Mouse (Mus musculus) brain, embryonic 14.5 days (tissue): ENCODE measurements around the gene Gm15155. TPM values are rescaled to one million over a fixed set of nuclear protein-coding genes. Genes with fewer than 3 reads are reported as not detected.

Experiments used
- DNase-seq: peaks from one replicate; pipeline ENCODE4 v3.0.0-alpha.2; 2011; ENCODE audit warnings: low read depth
- CTCF ChIP-seq: fragments of 200-500 bp; IDR thresholded peaks from 2 replicates; pipeline ENCODE4 v1.5.1; 2012; ENCODE audit warnings: inconsistent platforms, mild to moderate bottlenecking, moderate library complexity, borderline replicate concordance; ENCODE audit not compliant: insufficient read depth, insufficient read length; ENCODE audit errors: extremely low read depth
- POLR2A ChIP-seq: fragments of 200-500 bp; IDR thresholded peaks from 2 replicates; pipeline ENCODE4 v1.6.1; 2012; ENCODE audit warnings: mild to moderate bottlenecking, inconsistent platforms, borderline replicate concordance; ENCODE audit not compliant: poor library complexity, insufficient read depth, insufficient read length, severe bottlenecking; ENCODE audit errors: extremely low read depth
- polyA plus RNA-seq: library from polyadenylated mRNA; depleted of rRNA; stranded (reverse); fragments of >200 nt; gene quantifications from 2 replicates; pipeline ENCODE4 v1.2.3, GENCODE M21; 2012; rRNA removed

The Gm15155 gene
- not detected in 2 replicates for polyA plus RNA-seq

- DNase-seq, result peak; percentile 50
- TF ChIP-seq CTCF, result no peak
- no peak for TF ChIP-seq POLR2A
Measured at GRCm38 (mm10) chrX:155624341-155624841, at the start of gene Gm15155. Gm15155 (plus strand) TSS chrX:155624741.

GRCm38 (mm10) chrX:155579791-155580190 is 44.8 kb upstream of the Gm15155 start:
- TF ChIP-seq CTCF, result no peak
- no peak for TF ChIP-seq POLR2A

DNA sequence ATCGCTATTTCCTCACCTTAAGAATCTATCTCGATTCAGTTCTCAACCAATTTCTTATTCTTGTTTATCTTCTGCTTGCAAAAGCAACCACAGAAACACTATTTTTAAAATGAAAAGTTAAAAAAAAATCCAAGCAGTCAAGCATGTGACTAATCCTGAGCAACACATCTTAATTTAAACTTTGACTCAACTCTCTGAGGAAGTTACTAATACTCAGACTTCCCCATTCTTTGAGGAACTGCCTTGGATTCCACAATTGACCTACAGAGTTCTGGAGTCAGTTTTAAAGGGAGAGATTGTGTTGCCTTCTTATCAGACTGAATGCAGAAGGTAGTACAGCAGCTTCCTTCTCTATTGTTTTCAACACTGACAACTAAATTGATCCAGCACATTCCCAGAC is 40.0 kb upstream of the Gm15155 start:
- TF ChIP-seq POLR2A (no peak), CTCF (no peak)
- DNase-seq, result no peak

More at GRCm38 (mm10) chrX:155579791-155580190, 44.8 kb upstream of the Gm15155 start:
- DNase-seq, result no peak

- no peak for DNase-seq
- TF ChIP-seq POLR2A (no peak), CTCF (no peak)
Measured at GRCm38 (mm10) chrX:155591490-155591889, 33.1 kb upstream of the Gm15155 start.

GRCm38 (mm10) chrX:155592467-155592866 is 32.1 kb upstream of the Gm15155 start:
- DNase-seq, result no peak
- no peak for TF ChIP-seq CTCF
- TF ChIP-seq POLR2A, result no peak

DNA sequence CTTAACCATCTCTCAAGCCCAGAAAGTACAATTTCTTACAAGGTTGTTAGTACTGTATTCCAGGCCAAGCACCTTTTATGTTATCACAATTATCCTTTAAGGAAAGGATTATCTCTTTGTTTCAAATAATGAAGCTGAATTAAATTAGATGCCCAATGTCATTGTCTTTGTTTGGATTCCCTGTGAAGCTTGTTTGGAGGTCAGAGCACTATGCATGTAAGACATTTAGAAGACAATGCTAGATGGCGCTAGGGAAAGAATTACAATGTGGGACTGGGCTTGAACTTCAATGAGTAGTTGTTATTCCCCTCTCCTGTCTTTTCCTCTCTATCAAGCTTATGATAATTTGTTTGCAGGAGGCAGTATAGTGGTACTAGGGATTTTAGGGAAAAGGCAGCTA is 29.9 kb upstream of the Gm15155 start:
- no peak for DNase-seq
- TF ChIP-seq POLR2A, result no peak
- TF ChIP-seq CTCF, result no peak

GRCm38 (mm10) chrX:155596390-155596789 is 28.2 kb upstream of the Gm15155 start:
- TF ChIP-seq CTCF (no peak), POLR2A (no peak)
- DNase-seq, result no peak

DNA sequence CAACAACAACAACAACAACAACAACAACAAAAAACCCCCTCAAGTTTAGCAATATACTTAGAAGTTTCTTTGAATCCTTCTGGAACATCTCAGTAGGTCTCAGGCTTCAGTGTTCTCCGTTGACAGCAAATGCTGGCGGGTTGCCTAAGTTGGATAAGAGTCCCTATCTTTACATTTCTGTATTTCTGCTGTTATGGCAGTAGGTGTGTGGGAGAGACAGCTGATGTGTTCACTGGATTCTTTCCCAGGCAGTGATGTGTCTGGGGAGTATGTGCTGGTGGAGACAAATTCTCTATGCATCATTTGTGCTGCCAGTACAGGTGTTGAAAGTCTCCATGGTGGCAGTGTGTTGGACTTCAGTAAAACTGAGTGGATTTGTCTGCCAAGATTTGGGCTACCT is 23.3 kb upstream of the Gm15155 start:
- no peak for TF ChIP-seq POLR2A
- no peak for TF ChIP-seq CTCF
- no peak for DNase-seq

DNA sequence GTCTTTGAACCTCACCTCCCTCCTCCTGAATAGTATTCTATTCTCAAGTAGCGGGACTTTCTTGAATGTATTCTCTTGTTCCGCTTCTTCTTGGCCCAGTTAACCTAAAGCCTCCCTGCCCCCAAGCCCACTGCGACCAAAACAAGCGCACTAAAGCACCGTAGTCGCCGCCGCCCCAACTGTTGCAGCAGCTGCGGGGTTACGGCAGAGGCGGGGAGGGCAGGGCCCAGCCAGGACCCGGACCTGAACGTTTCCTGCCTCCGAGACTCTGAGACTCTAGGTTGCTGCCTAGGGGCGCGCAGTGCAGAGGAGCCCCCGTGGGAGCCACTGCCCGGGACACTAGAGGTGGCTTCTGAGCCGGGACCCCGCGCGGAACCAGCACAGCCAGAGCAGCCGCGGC is 2.0 kb upstream of the Gm15155 start:
- TF ChIP-seq POLR2A (no peak), CTCF (no peak)
- DNase-seq, result no peak

DNA sequence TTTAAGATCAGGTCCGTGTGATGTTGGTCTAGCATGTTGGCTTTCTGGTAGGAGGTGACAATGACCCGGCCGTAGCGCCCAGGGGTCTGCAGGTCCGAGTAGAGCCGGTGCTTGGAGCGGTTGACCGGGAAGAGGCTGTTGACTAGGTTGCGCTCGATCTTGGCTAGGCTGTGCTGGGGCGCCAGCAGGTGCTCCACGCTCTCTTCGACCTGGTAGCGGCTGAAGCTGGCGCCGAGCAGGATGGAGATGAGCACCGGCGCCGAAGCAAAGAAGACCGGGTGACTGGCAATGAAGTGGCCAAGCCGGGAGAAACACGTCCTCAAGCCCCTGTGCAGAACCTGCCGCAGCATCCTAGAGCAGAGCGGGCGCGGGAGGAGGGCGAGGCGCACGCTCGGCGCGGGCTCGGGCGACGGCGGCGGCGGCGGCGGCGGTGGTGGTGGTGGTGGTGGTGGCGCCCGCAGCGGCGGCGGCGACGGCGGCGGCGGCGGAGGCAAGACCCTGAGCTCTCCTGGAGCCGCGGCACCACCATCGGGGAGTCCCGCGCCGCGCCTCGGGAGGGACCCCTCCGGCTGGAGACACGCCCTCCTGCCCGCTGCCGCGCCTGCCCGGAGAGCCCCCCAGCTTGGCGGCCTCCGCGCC is 1.5 kb upstream of the Gm15155 start:
- TF ChIP-seq CTCF (no peak), POLR2A (no peak)
- DNase-seq, result peak; percentile 48

GRCm38 (mm10) chrX:155623701-155624281 is 750 bp upstream of the Gm15155 start, which contains the start of gene Ptchd1:
Ptchd1 (minus strand) TSS chrX:155623814.
- peak; percentile 55 for DNase-seq
- TF ChIP-seq POLR2A, result no peak
- no peak for TF ChIP-seq CTCF

GRCm38 (mm10) chrX:155624895-155625294 is 354 bp downstream of the Gm15155 start:
- TF ChIP-seq CTCF (no peak), POLR2A (no peak)
- peak; percentile 10 for DNase-seq

DNA sequence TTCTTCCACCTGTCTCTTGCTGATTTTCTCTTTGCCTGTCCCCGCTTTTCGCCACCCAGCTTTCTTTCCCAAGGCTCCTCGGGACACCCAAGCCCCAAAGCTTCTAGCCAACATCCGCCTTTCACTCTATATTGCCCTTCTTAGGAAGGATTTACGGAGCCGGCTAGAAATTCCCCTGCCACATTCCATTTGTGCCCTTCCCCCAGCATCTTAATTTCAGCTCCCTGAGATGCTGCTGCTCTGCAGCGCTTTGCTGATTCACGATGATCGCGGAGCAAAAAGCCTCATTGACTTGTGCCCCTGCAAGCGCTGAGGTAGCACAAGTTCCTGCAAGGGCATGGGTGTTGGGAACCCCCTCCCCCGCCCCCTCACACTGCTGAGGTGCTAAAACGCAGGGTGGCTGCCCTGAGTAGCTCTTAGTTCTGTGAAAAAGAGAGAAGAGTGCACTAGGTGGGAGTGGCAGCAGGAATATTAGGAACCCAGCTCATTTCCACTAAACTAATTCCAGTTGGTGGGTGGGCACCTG is 1.2 kb downstream of the Gm15155 start:
- peak; percentile 49 for DNase-seq
- TF ChIP-seq POLR2A (no peak), CTCF (no peak)
